Mouse (Mus musculus): Measurements from ENCODE around the gene Tmem40. TPM values are rescaled to one million over a fixed set of nuclear protein-coding genes. Genes with fewer than 3 reads are reported as not detected.

Tmem40 gene
- polyA plus RNA-seq (2012; ENCODE audit: insufficient read depth, insufficient read length, missing spikeins): not detected in 2 replicates

GRCm38 (mm10) chr6:115761995-115762756, at the start of gene Tmem40:
Gene Tmem40, minus strand, starts transcription at chr6:115762410.
- Histone ChIP-seq H3K4me3 (ENCODE audit: insufficient read depth, low read depth, low read length) (no peak within 1 kb of the TSS), H3K4me1 (ENCODE audit: control insufficient read depth, insufficient read depth, insufficient read length, low read length) (peaks cover 6% of the 10 kb centered on the region; the same call in 1 of the 2 replicates), H3K27ac (replicated peaks; ENCODE audit: low read depth, low read length) (no peak within 1 kb of the TSS)

- Histone ChIP-seq H3K27ac (replicated peaks; ENCODE audit: low read depth, low read length) (no peak overlapping the region), H3K4me3 (ENCODE audit: insufficient read depth, low read depth, low read length) (no peak overlapping the region), H3K4me1 (ENCODE audit: control insufficient read depth, insufficient read depth, insufficient read length, low read length) (peaks cover 2% of the 10 kb centered on the region; the same call in 1 of the 2 replicates)
These were observed 49.4 kb upstream of the Tmem40 start for GRCm38 (mm10) chr6:115811606-115812005.

GRCm38 (mm10) chr6:115808488-115809231, 46.5 kb upstream of the Tmem40 start, which contains the start of gene Rpl32:
Gene Rpl32, minus strand, starts transcription at chr6:115808747.
- peaks cover 4% of the 10 kb centered on the region; the same call in 1 of the 2 replicates for H3K4me1 ChIP-seq (ENCODE audit: control insufficient read depth, insufficient read depth, insufficient read length, low read length)

GRCm38 (mm10) chr6:115808196-115808487, 45.9 kb upstream of the Tmem40 start:
- Histone ChIP-seq H3K27ac (replicated peaks; ENCODE audit: low read depth, low read length) (peak overlapping the region; percentile 25; the same call in 1 of the 2 replicates), H3K4me3 (ENCODE audit: insufficient read depth, low read depth, low read length) (peak overlapping the region; percentile 93), H3K4me1 (ENCODE audit: control insufficient read depth, insufficient read depth, insufficient read length, low read length) (peaks cover 4% of the 10 kb centered on the region; the same call in 1 of the 2 replicates)

More at GRCm38 (mm10) chr6:115808488-115809231, 46.5 kb upstream of the Tmem40 start, which contains the start of gene Rpl32:
- Histone ChIP-seq H3K27ac (replicated peaks; ENCODE audit: low read depth, low read length) (peak within 1 kb of the TSS; percentile 59), H3K4me3 (ENCODE audit: insufficient read depth, low read depth, low read length) (peak within 1 kb of the TSS; percentile 93)

- Histone ChIP-seq H3K4me3 (ENCODE audit: insufficient read depth, low read depth, low read length) (peak overlapping the region; percentile 93), H3K27ac (replicated peaks; ENCODE audit: low read depth, low read length) (peak overlapping the region; percentile 25; the same call in 1 of the 2 replicates), H3K4me1 (ENCODE audit: control insufficient read depth, insufficient read depth, insufficient read length, low read length) (peaks cover 4% of the 10 kb centered on the region; the same call in 1 of the 2 replicates)
These were observed 45.4 kb upstream of the Tmem40 start for GRCm38 (mm10) chr6:115807464-115808195.

- Histone ChIP-seq H3K27ac (replicated peaks; ENCODE audit: low read depth, low read length) (no peak overlapping the region), H3K4me3 (ENCODE audit: insufficient read depth, low read depth, low read length) (no peak overlapping the region), H3K4me1 (ENCODE audit: control insufficient read depth, insufficient read depth, insufficient read length, low read length) (peaks cover 4% of the 10 kb centered on the region; the same call in 1 of the 2 replicates)
These were observed 42.4 kb upstream of the Tmem40 start for GRCm38 (mm10) chr6:115804432-115805192.

- peaks cover 4% of the 10 kb centered on the region; the same call in 1 of the 2 replicates for H3K4me1 ChIP-seq (ENCODE audit: control insufficient read depth, insufficient read depth, insufficient read length, low read length)
- no peak overlapping the region for H3K4me3 ChIP-seq (ENCODE audit: insufficient read depth, low read depth, low read length)
- H3K27ac ChIP-seq (replicated peaks; ENCODE audit: low read depth, low read length): no peak overlapping the region
These were observed 41.6 kb upstream of the Tmem40 start for GRCm38 (mm10) chr6:115803541-115804382.

GRCm38 (mm10) chr6:115801811-115802210, 39.6 kb upstream of the Tmem40 start:
- no peak overlapping the region for H3K27ac ChIP-seq (replicated peaks; ENCODE audit: low read depth, low read length)
- H3K4me1 ChIP-seq (ENCODE audit: control insufficient read depth, insufficient read depth, insufficient read length, low read length): peaks cover 4% of the 10 kb centered on the region; the same call in 1 of the 2 replicates
- no peak overlapping the region for H3K4me3 ChIP-seq (ENCODE audit: insufficient read depth, low read depth, low read length)

GRCm38 (mm10) chr6:115792691-115793215, 30.5 kb upstream of the Tmem40 start:
- H3K4me3 ChIP-seq (ENCODE audit: insufficient read depth, low read depth, low read length): no peak overlapping the region
- no peak overlapping the region for H3K27ac ChIP-seq (replicated peaks; ENCODE audit: low read depth, low read length)
- no peaks in the 10 kb centered on the region for H3K4me1 ChIP-seq (ENCODE audit: control insufficient read depth, insufficient read depth, insufficient read length, low read length)

- H3K27ac ChIP-seq (replicated peaks; ENCODE audit: low read depth, low read length): no peak overlapping the region
- no peak overlapping the region for H3K4me3 ChIP-seq (ENCODE audit: insufficient read depth, low read depth, low read length)
- no peaks in the 10 kb centered on the region for H3K4me1 ChIP-seq (ENCODE audit: control insufficient read depth, insufficient read depth, insufficient read length, low read length)
These were observed 29.9 kb upstream of the Tmem40 start for GRCm38 (mm10) chr6:115791842-115792686.

GRCm38 (mm10) chr6:115791016-115791415, 28.8 kb upstream of the Tmem40 start:
- H3K27ac ChIP-seq (replicated peaks; ENCODE audit: low read depth, low read length): no peak overlapping the region
- H3K4me1 ChIP-seq (ENCODE audit: control insufficient read depth, insufficient read depth, insufficient read length, low read length): no peaks in the 10 kb centered on the region
- H3K4me3 ChIP-seq (ENCODE audit: insufficient read depth, low read depth, low read length): no peak overlapping the region

- Histone ChIP-seq H3K4me3 (ENCODE audit: insufficient read depth, low read depth, low read length) (no peak overlapping the region), H3K4me1 (ENCODE audit: control insufficient read depth, insufficient read depth, insufficient read length, low read length) (no peaks in the 10 kb centered on the region), H3K27ac (replicated peaks; ENCODE audit: low read depth, low read length) (no peak overlapping the region)
These were observed 20.6 kb upstream of the Tmem40 start for GRCm38 (mm10) chr6:115782781-115783180.

- no peak overlapping the region for H3K4me3 ChIP-seq (ENCODE audit: insufficient read depth, low read depth, low read length)
- H3K27ac ChIP-seq (replicated peaks; ENCODE audit: low read depth, low read length): no peak overlapping the region
- H3K4me1 ChIP-seq (ENCODE audit: control insufficient read depth, insufficient read depth, insufficient read length, low read length): peaks cover 2% of the 10 kb centered on the region; the same call in 1 of the 2 replicates
These were observed 14.2 kb upstream of the Tmem40 start for GRCm38 (mm10) chr6:115776363-115776762.

Data from brown adipose tissue, adult 24 weeks (tissue).